Mouse (Mus musculus): ENCODE measurements around the gene Olfr632.
A peak's percentile ranks its signal among the peaks of the same experiment; 100 is the strongest.

The Olfr632 gene

DNA sequence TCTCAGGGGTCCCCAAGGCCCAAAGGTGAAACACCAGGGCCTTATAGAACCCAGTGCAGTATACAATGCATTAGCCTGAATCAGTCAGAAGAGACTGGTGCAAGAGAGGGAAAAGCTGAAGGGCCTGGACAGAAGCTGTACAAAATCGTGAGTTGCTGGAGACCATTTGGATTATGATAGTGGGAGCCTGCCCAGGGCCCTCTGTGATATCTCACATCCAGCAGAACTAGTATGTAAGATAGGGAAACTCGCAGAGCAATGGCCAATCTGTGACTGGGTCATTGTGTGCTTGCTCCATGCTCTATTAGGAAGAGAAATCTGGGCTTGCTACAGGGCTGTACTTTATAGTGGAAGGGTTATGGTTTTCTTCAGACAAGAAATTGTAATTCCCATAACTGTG, at the start of gene Olfr632:
Gene Olfr632, plus strand, starts transcription at position 84 of the 400 bp plus-strand sequence.
- no peaks in the 10 kb centered on the region for H3K9me3 ChIP-seq (ENCODE audit: low read length)
- no peaks in the 10 kb centered on the region for H3K36me3 ChIP-seq (ENCODE audit: insufficient read depth, low read length)
- no peak within 1 kb of the TSS for H3K4me3 ChIP-seq (replicated peaks; ENCODE audit: low read length)
- H3K27me3 ChIP-seq (ENCODE audit: insufficient read depth, low read length), result no peaks in the 10 kb centered on the region
- no peaks in the 10 kb centered on the region for H3K4me1 ChIP-seq (replicated peaks; ENCODE audit: low read depth, low read length)
- TF ChIP-seq CTCF (conservative IDR thresholded peaks at IDR 0.05; ENCODE audit: low read length), result no peak
- no peak for TF ChIP-seq NANOG (IDR thresholded peaks at IDR 0.05; ENCODE audit: borderline replicate concordance, low read length)
- TF ChIP-seq POU5F1 (IDR thresholded peaks at IDR 0.05; ENCODE audit: borderline replicate concordance, low read length), result no peak

DNA sequence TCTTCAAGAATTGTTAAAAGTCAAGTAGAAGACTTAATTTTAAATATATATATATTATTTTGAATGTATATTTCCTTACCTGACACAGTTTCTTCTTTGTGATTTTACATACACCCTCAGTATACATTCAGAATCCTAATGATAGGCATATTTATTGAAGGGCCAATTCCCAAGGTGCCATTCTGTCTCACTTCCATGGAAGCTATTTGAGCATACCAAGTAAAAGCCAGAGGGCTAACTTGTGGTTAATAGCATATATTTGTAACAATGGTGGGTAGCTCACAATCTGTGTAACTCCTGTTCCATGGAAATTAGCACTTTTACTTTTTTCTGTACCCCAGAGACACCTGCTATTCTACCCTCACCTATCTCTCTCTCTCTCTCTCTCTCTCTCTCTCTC, 48.0 kb upstream of the Olfr632 start, which contains the start of gene Olfr66:
Gene Olfr66, minus strand, starts transcription at position 101 of the 400 bp plus-strand sequence.
- 0 out of 2 replicates have a peak, but pooled peaks cover 6% of the 10 kb centered on the region for H3K9me3 ChIP-seq (ENCODE audit: low read length)
- H3K4me1 ChIP-seq (replicated peaks; ENCODE audit: low read depth, low read length), result no peaks in the 10 kb centered on the region
- TF ChIP-seq NANOG (IDR thresholded peaks at IDR 0.05; ENCODE audit: borderline replicate concordance, low read length) (no peak), POU5F1 (IDR thresholded peaks at IDR 0.05; ENCODE audit: borderline replicate concordance, low read length) (no peak), CTCF (conservative IDR thresholded peaks at IDR 0.05; ENCODE audit: low read length) (no peak)
- no peaks in the 10 kb centered on the region for H3K36me3 ChIP-seq (ENCODE audit: insufficient read depth, low read length)
- H3K27me3 ChIP-seq (ENCODE audit: insufficient read depth, low read length), result no peaks in the 10 kb centered on the region
- no peak within 1 kb of the TSS for H3K4me3 ChIP-seq (replicated peaks; ENCODE audit: low read length)

GRCm38 (mm10) chr7:103894385-103894784, 39.8 kb upstream of the Olfr632 start, which contains the start of gene Olfr64:
TSS of gene Olfr64 (minus strand) at chr7:103894485.
- no peaks in the 10 kb centered on the region for H3K36me3 ChIP-seq (ENCODE audit: insufficient read depth, low read length)
- no peaks in the 10 kb centered on the region for H3K4me1 ChIP-seq (replicated peaks; ENCODE audit: low read depth, low read length)
- H3K4me3 ChIP-seq (replicated peaks; ENCODE audit: low read length), result no peak within 1 kb of the TSS
- H3K9me3 ChIP-seq (ENCODE audit: low read length), result no peaks in the 10 kb centered on the region
- TF ChIP-seq POU5F1 (IDR thresholded peaks at IDR 0.05; ENCODE audit: borderline replicate concordance, low read length) (no peak), NANOG (IDR thresholded peaks at IDR 0.05; ENCODE audit: borderline replicate concordance, low read length) (no peak), CTCF (conservative IDR thresholded peaks at IDR 0.05; ENCODE audit: low read length) (no peak)
- H3K27me3 ChIP-seq (ENCODE audit: insufficient read depth, low read length), result no peaks in the 10 kb centered on the region

DNA sequence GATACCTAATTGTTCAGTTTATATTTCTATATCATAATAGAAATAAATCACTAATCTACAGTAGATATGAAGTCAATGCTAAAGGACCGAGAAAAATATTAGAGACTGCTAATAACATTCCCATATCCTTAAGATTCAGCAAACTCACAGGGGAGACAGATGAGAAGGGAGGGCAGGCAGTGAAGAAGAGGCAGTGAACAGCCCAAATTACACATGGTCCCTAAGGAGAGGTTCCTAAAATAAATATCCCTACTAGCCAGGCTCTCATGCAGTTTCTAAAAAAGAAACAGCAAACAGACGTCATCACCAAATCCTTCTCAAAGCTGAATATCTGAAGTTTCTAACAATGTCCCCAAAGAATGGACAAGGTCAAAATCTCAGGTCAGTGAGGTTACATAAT, 31.0 kb upstream of the Olfr632 start, which contains the start of gene Olfr65:
Gene Olfr65, plus strand, starts transcription at position 301 of the 400 bp plus-strand sequence.
- H3K9me3 ChIP-seq (ENCODE audit: low read length), result no peaks in the 10 kb centered on the region
- no peaks in the 10 kb centered on the region for H3K36me3 ChIP-seq (ENCODE audit: insufficient read depth, low read length)
- TF ChIP-seq CTCF (conservative IDR thresholded peaks at IDR 0.05; ENCODE audit: low read length), result no peak
- TF ChIP-seq POU5F1 (IDR thresholded peaks at IDR 0.05; ENCODE audit: borderline replicate concordance, low read length), result no peak
- no peak for TF ChIP-seq NANOG (IDR thresholded peaks at IDR 0.05; ENCODE audit: borderline replicate concordance, low read length)
- no peaks in the 10 kb centered on the region for H3K27me3 ChIP-seq (ENCODE audit: insufficient read depth, low read length)
- H3K4me1 ChIP-seq (replicated peaks; ENCODE audit: low read depth, low read length), result no peaks in the 10 kb centered on the region
- no peak within 1 kb of the TSS for H3K4me3 ChIP-seq (replicated peaks; ENCODE audit: low read length)

DNA sequence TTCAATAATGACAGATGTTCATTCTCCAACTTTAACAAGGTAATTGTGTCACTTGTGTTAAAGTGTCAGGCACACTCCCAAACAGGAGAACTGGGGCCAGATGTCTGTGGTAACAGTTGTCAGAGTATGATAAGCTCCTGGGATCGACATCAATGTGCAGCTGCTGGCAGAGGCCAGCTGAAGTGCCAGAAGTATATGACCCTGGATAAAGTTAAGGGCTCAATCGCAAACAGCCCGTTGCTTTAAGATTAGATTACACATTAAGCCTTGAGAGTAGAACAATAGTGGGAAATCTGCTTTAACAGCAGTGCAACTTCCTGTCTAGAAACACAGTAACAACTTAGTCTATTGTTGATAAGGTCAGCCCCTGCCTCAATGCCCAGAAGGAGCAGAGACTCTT, 24.1 kb upstream of the Olfr632 start:
- TF ChIP-seq POU5F1 (IDR thresholded peaks at IDR 0.05; ENCODE audit: borderline replicate concordance, low read length) (no peak), CTCF (conservative IDR thresholded peaks at IDR 0.05; ENCODE audit: low read length) (no peak), NANOG (IDR thresholded peaks at IDR 0.05; ENCODE audit: borderline replicate concordance, low read length) (no peak)
- Histone ChIP-seq H3K4me3 (replicated peaks; ENCODE audit: low read length) (no peak overlapping the region), H3K36me3 (ENCODE audit: insufficient read depth, low read length) (no peaks in the 10 kb centered on the region), H3K27me3 (ENCODE audit: insufficient read depth, low read length) (no peaks in the 10 kb centered on the region), H3K9me3 (ENCODE audit: low read length) (no peaks in the 10 kb centered on the region), H3K4me1 (replicated peaks; ENCODE audit: low read depth, low read length) (no peaks in the 10 kb centered on the region)

DNA sequence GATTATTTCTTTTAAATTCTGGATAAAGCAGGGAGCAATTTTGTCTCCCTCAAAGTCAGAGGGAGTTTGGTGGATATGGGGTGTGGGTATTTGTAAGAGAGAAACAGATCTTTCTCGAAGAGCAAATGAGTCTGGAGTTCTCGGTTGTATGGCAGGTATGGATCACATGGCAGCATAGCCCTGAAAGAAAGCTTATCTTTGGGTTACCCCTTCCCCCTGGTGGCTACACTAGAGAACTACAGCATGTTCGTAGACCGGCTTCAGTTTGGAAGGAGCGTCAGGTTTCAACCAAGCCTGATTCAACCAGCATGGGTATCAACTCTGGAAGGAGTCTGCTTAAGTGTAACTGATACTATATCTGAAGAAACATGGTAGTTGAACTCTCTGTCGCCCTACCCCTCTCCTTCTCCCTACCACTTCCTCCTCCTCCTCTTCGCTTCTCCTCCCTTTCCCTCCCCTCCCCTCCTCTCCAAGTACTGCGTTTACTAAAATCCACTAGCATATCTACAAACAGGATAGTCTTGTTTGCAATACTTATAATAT, 21.1 kb upstream of the Olfr632 start:
- Histone ChIP-seq H3K4me1 (replicated peaks; ENCODE audit: low read depth, low read length) (no peaks in the 10 kb centered on the region), H3K36me3 (ENCODE audit: insufficient read depth, low read length) (no peaks in the 10 kb centered on the region), H3K27me3 (ENCODE audit: insufficient read depth, low read length) (no peaks in the 10 kb centered on the region), H3K4me3 (replicated peaks; ENCODE audit: low read length) (no peak overlapping the region), H3K9me3 (ENCODE audit: low read length) (no peaks in the 10 kb centered on the region)
- TF ChIP-seq CTCF (conservative IDR thresholded peaks at IDR 0.05; ENCODE audit: low read length), result 0 out of 2 replicates have a peak, but pooled peaks have one; percentile 7
- TF ChIP-seq POU5F1 (IDR thresholded peaks at IDR 0.05; ENCODE audit: borderline replicate concordance, low read length), result no peak

GRCm38 (mm10) chr7:103915338-103915737, 18.8 kb upstream of the Olfr632 start:
- no peaks in the 10 kb centered on the region for H3K4me1 ChIP-seq (replicated peaks; ENCODE audit: low read depth, low read length)
- H3K4me3 ChIP-seq (replicated peaks; ENCODE audit: low read length), result no peak overlapping the region
- no peaks in the 10 kb centered on the region for H3K27me3 ChIP-seq (ENCODE audit: insufficient read depth, low read length)
- no peaks in the 10 kb centered on the region for H3K9me3 ChIP-seq (ENCODE audit: low read length)
- H3K36me3 ChIP-seq (ENCODE audit: insufficient read depth, low read length), result no peaks in the 10 kb centered on the region
- TF ChIP-seq POU5F1 (IDR thresholded peaks at IDR 0.05; ENCODE audit: borderline replicate concordance, low read length) (no peak), NANOG (IDR thresholded peaks at IDR 0.05; ENCODE audit: borderline replicate concordance, low read length) (no peak), CTCF (conservative IDR thresholded peaks at IDR 0.05; ENCODE audit: low read length) (no peak)

- Histone ChIP-seq H3K9me3 (ENCODE audit: low read length) (no peaks in the 10 kb centered on the region), H3K4me1 (replicated peaks; ENCODE audit: low read depth, low read length) (no peaks in the 10 kb centered on the region), H3K36me3 (ENCODE audit: insufficient read depth, low read length) (no peaks in the 10 kb centered on the region), H3K4me3 (replicated peaks; ENCODE audit: low read length) (no peak within 1 kb of the TSS), H3K27me3 (ENCODE audit: insufficient read depth, low read length) (no peaks in the 10 kb centered on the region)
- TF ChIP-seq POU5F1 (IDR thresholded peaks at IDR 0.05; ENCODE audit: borderline replicate concordance, low read length) (no peak), CTCF (conservative IDR thresholded peaks at IDR 0.05; ENCODE audit: low read length) (no peak), NANOG (IDR thresholded peaks at IDR 0.05; ENCODE audit: borderline replicate concordance, low read length) (no peak)
Measured at GRCm38 (mm10) chr7:103928525-103928924, 5.6 kb upstream of the Olfr632 start, which contains the start of gene Olfr631. TSS of gene Olfr631 (plus strand) at chr7:103928825.

GRCm38 (mm10) chr7:103942730-103943129, 8.6 kb downstream of the Olfr632 start:
- TF ChIP-seq POU5F1 (IDR thresholded peaks at IDR 0.05; ENCODE audit: borderline replicate concordance, low read length) (no peak), NANOG (IDR thresholded peaks at IDR 0.05; ENCODE audit: borderline replicate concordance, low read length) (no peak), CTCF (conservative IDR thresholded peaks at IDR 0.05; ENCODE audit: low read length) (peak; percentile 64)
- no peak overlapping the region for H3K4me3 ChIP-seq (replicated peaks; ENCODE audit: low read length)
- H3K36me3 ChIP-seq (ENCODE audit: insufficient read depth, low read length), result no peaks in the 10 kb centered on the region
- H3K27me3 ChIP-seq (ENCODE audit: insufficient read depth, low read length), result no peaks in the 10 kb centered on the region
- no peaks in the 10 kb centered on the region for H3K4me1 ChIP-seq (replicated peaks; ENCODE audit: low read depth, low read length)
- H3K9me3 ChIP-seq (ENCODE audit: low read length), result no peaks in the 10 kb centered on the region

Data from E14TG2a.4 (cell line).